Mouse (Mus musculus) telencephalon, adult 2 months (tissue): ENCODE data around the gene Lepr.

Experiments
- DNase-seq: peaks from one replicate; pipeline ENCODE4 v3.0.0-alpha.2; 2011; ENCODE audit warnings: low read depth, low spot score

Gene Lepr

GRCm38 (mm10) chr4:101717367-101718121 is at the start of gene Lepr:
Lepr (plus strand) TSS chr4:101717404.
- DNase-seq = no peak

GRCm38 (mm10) chr4:101669161-101669560 is 48.0 kb upstream of the Lepr start:
- no peak for DNase-seq

GRCm38 (mm10) chr4:101669811-101670210 is 47.4 kb upstream of the Lepr start:
- no peak for DNase-seq

GRCm38 (mm10) chr4:101674790-101675189 is 42.4 kb upstream of the Lepr start:
- DNase-seq = no peak

GRCm38 (mm10) chr4:101675726-101676125 is 41.5 kb upstream of the Lepr start:
- DNase-seq = no peak

- no peak for DNase-seq
Observed at GRCm38 (mm10) chr4:101682620-101683019, 34.6 kb upstream of the Lepr start.

GRCm38 (mm10) chr4:101683086-101683485 is 34.1 kb upstream of the Lepr start:
- no peak for DNase-seq

- no peak for DNase-seq
Observed at GRCm38 (mm10) chr4:101684821-101685220, 32.4 kb upstream of the Lepr start.

GRCm38 (mm10) chr4:101686227-101686810 is 30.9 kb upstream of the Lepr start:
- DNase-seq = no peak

GRCm38 (mm10) chr4:101689241-101689640 is 28.0 kb upstream of the Lepr start:
- no peak for DNase-seq

- DNase-seq = no peak
Observed at GRCm38 (mm10) chr4:101689645-101690044, 27.6 kb upstream of the Lepr start.

GRCm38 (mm10) chr4:101692892-101693291 is 24.3 kb upstream of the Lepr start:
- DNase-seq = peak; percentile 44

GRCm38 (mm10) chr4:101694529-101694928 is 22.7 kb upstream of the Lepr start:
- DNase-seq = no peak

GRCm38 (mm10) chr4:101697236-101697635 is 20.0 kb upstream of the Lepr start:
- DNase-seq = no peak

GRCm38 (mm10) chr4:101699423-101699822 is 17.8 kb upstream of the Lepr start:
- no peak for DNase-seq

- no peak for DNase-seq
Observed at GRCm38 (mm10) chr4:101700892-101701640, 16.1 kb upstream of the Lepr start.

- no peak for DNase-seq
Observed at GRCm38 (mm10) chr4:101705325-101705724, 11.9 kb upstream of the Lepr start.

GRCm38 (mm10) chr4:101707234-101707633 is 10.0 kb upstream of the Lepr start:
- DNase-seq = no peak

- no peak for DNase-seq
Observed at GRCm38 (mm10) chr4:101707953-101708352, 9.3 kb upstream of the Lepr start.

- DNase-seq = no peak
Observed at GRCm38 (mm10) chr4:101710361-101710760, 6.8 kb upstream of the Lepr start.

- no peak for DNase-seq
Observed at GRCm38 (mm10) chr4:101711100-101711499, 6.1 kb upstream of the Lepr start.

GRCm38 (mm10) chr4:101712563-101712962 is 4.6 kb upstream of the Lepr start:
- DNase-seq = no peak

- DNase-seq = no peak
Observed at GRCm38 (mm10) chr4:101715302-101715701, 1.9 kb upstream of the Lepr start.
